In the genomic region with DNA sequence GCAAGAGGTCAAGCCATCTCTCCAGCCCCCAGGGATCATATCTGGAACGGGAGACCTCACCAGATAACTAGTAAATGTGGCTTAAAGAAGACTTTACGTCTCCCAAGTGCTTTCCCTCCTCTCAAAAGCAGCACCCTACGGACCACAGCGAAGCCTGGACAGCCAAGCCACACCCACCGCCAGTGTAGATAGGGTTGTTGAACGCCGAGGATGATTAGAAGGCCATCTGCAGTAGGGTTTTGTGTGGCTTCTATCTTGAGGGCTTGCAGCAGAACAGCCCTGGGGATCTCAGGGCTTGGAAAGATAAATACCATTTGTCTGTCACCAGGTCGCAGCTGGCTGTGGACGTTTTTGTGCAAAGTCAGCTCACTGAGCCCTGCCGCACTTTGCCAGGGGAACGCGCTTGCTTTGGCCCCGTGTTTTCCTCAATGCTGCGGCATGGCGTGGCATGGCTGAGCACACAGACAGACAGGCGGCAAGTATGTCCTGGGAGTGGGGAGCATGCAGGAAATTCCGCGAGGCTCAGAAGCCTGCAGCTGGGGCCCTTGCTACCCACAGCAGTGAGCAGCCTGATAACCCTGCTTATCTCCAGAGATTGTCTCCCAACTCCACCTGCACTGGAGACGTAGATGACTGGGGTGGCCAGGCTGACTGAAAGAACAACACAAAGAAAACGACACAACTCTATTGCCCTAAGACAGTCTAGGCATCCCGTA, we compare ENCODE assay signal across 9 mouse cellular contexts. TPM values are rescaled to one million over a fixed set of nuclear protein-coding genes. Genes with fewer than 3 reads are reported as not detected.
DNase-seq lines count a peak whose midpoint lies in the region; ATAC-seq lines count a peak whose summit lies in the region.
"Had no signal": no experiment of that assay in that cellular context is flagged by ENCODE, and none has a peak within 500 bp of the region (broad histone marks: within the 10 kb centered on the region; RNA-seq: fewer than 3 reads in every experiment).

No protein-coding gene starts in this region.

- H3K4me2 ChIP-seq in hindbrain, embryonic 14.5 days (replicated peaks), result peak overlapping the region; percentile 39

- H3K4me3 ChIP-seq in heart, embryonic 10.5 days, result peak overlapping the region; percentile 55
- H3K4me3 ChIP-seq in hindbrain, embryonic 14.5 days (replicated peaks; ENCODE audit: low read length), result no peak overlapping the region

- H3K27ac ChIP-seq in heart, embryonic 10.5 days, result peak overlapping the region; percentile 60
- H3K27ac ChIP-seq in hindbrain, embryonic 14.5 days, result no peak overlapping the region

- ATAC-seq in hindbrain, embryonic 14.5 days (ENCODE audit: low FRiP score), result peak; percentile 39; the same call in 1 of the 2 replicates
- ATAC-seq in megakaryocyte-erythroid progenitor cell, adult 5-6 weeks (replicated peaks; ENCODE audit: low FRiP score, low TSS enrichment, poor library complexity, severe bottlenecking), result peak; percentile 78
- no peak for ATAC-seq in CD4-positive, CD25-positive, alpha-beta regulatory T cell, adult 4 months

- no peaks in the 10 kb centered on the region for H3K9me3 ChIP-seq in heart, embryonic 10.5 days
- H3K9me3 ChIP-seq in hindbrain, embryonic 14.5 days (ENCODE audit: control insufficient read depth, low read length), result no peaks in the 10 kb centered on the region
- H3K9me3 ChIP-seq: G1E had no signal

- WGBS in heart, embryonic 10.5 days, result 7% methylated on average over 21 of the region's 21 CpGs
- WGBS in hindbrain, embryonic 14.5 days, result 62% methylated on average over 21 of the region's 21 CpGs

- intact Hi-C loops in left cerebral cortex, postnatal 10 days (cut with DNase I), result loop anchor here (5.0 kb wide), 2 partner anchors 105 to 795 kb away; no protein-coding TSS in a partner anchor

- H3K9ac ChIP-seq in hindbrain, embryonic 14.5 days, result peak overlapping the region; percentile 28; the same call in 1 of the 2 replicates

- no peak for DNase-seq in heart, embryonic 10.5 days (ENCODE audit: low spot score)
- no peak for DNase-seq in heart, adult 18-20 months
- DNase-seq in R1 (ENCODE audit: low read depth, low spot score), result peak; percentile 35
- no peak for DNase-seq in hindbrain, embryonic 14.5 days (ENCODE audit: low spot score)
- DNase-seq in cerebellum, adult 11 months, result no peak
- DNase-seq in left cerebral cortex, postnatal 10 days (ENCODE audit: extremely low spot score in 1 of 2, low spot score in 2 of 2), result no peak

- H3K27me3 ChIP-seq in heart, embryonic 10.5 days (ENCODE audit: insufficient read depth, poor library complexity, severe bottlenecking), result no peaks in the 10 kb centered on the region
- H3K27me3 ChIP-seq in hindbrain, embryonic 14.5 days (ENCODE audit: control insufficient read depth, insufficient read depth, low read length), result no peaks in the 10 kb centered on the region

- H3K4me1 ChIP-seq in heart, embryonic 10.5 days, result peaks cover 11% of the 10 kb centered on the region
- no peaks in the 10 kb centered on the region for H3K4me1 ChIP-seq in hindbrain, embryonic 14.5 days (replicated peaks; ENCODE audit: control insufficient read depth, insufficient read depth, low read length)

- H3K36me3 ChIP-seq in heart, embryonic 10.5 days, result no peaks in the 10 kb centered on the region
- no peaks in the 10 kb centered on the region for H3K36me3 ChIP-seq in hindbrain, embryonic 14.5 days (replicated peaks; ENCODE audit: control insufficient read depth, insufficient read depth)
- H3K36me3 ChIP-seq: G1E had no signal

RNA-seq across cellular contexts. Expression of a gene that starts 15.9 kb away (rescaled TPM):
- 14.4 and 14.8 TPM in 2 replicates for polyA plus RNA-seq in heart, embryonic 10.5 days (2016; fragmentation: Nextera tagmentation; extraction: Ambion mirVana)
- 10 to 100 TPM; 36.7 to 37.9 TPM for total RNA-seq in heart, adult 18-20 months (2021)
- 29.2 and 33.9 TPM in 2 replicates for polyA plus RNA-seq in hindbrain, embryonic 14.5 days (2014; fragmentation: Nextera tagmentation; extraction: Ambion mirVana)
- total RNA-seq in megakaryocyte-erythroid progenitor cell, adult 5-6 weeks (2014; fragmentation: Nextera tagmentation), result 8.6 and 9.2 TPM in 2 replicates
- total RNA-seq in megakaryocyte-erythroid progenitor cell, adult 5-6 weeks (2017), result 4.9 and 9.2 TPM in 2 replicates
- 10 to 100 TPM; 18.6 to 19.2 TPM for total RNA-seq in left cerebral cortex, postnatal 10 days (2021)
- 100 to 1,000 TPM; 152 to 193 TPM for polyA plus RNA-seq in CD4-positive, CD25-positive, alpha-beta regulatory T cell, adult 4 months (2017; shearing (Covaris generic))

RNA-seq across cellular contexts. Expression of a gene that starts 59.8 kb away (rescaled TPM):
- polyA plus RNA-seq in heart, embryonic 10.5 days (2016; fragmentation: Nextera tagmentation; extraction: Ambion mirVana), result 73.7 and 94.9 TPM in 2 replicates
- total RNA-seq in heart, adult 18-20 months (2021), result 1 to 10 TPM; 1.1 to 1.4 TPM
- 16.8 and 19.6 TPM in 2 replicates for polyA plus RNA-seq in hindbrain, embryonic 14.5 days (2014; fragmentation: Nextera tagmentation; extraction: Ambion mirVana)
- total RNA-seq in megakaryocyte-erythroid progenitor cell, adult 5-6 weeks (2014; fragmentation: Nextera tagmentation), result 111 and 130 TPM in 2 replicates
- total RNA-seq in megakaryocyte-erythroid progenitor cell, adult 5-6 weeks (2017), result 99.0 and 164 TPM in 2 replicates
- 10 to 100 TPM; 13.0 to 15.2 TPM for total RNA-seq in left cerebral cortex, postnatal 10 days (2021)
- polyA plus RNA-seq in CD4-positive, CD25-positive, alpha-beta regulatory T cell, adult 4 months (2017; shearing (Covaris generic)), result 1 to 10 TPM; 3.3 to 3.5 TPM

Comparison
In these comparisons a context has a peak if more than half of its experiments do, and no peak if none do; other contexts are left out.
1. RNA of a gene that starts 59.8 kb away (total RNA-seq): 99.0 to 164 TPM in megakaryocyte-erythroid progenitor cell, adult 5-6 weeks; 13.0 to 15.2 TPM in left cerebral cortex, postnatal 10 days and 1.1 to 1.4 TPM in heart, adult 18-20 months; every median in the first group is over 4 times any median in the second.